Mouse (Mus musculus) MN1 (cell line): ENCODE results near the gene Msi1.

Experiments used
- DNase-seq: peaks from one replicate; pipeline ENCODE4 v3.0.0-alpha.2; 2016; ENCODE audit warnings: low spot score

Gene Msi1

GRCm38 (mm10) chr5:115469791-115470190 lies 40.4 kb downstream of the Msi1 start:
- peak; percentile 60 for DNase-seq

DNA sequence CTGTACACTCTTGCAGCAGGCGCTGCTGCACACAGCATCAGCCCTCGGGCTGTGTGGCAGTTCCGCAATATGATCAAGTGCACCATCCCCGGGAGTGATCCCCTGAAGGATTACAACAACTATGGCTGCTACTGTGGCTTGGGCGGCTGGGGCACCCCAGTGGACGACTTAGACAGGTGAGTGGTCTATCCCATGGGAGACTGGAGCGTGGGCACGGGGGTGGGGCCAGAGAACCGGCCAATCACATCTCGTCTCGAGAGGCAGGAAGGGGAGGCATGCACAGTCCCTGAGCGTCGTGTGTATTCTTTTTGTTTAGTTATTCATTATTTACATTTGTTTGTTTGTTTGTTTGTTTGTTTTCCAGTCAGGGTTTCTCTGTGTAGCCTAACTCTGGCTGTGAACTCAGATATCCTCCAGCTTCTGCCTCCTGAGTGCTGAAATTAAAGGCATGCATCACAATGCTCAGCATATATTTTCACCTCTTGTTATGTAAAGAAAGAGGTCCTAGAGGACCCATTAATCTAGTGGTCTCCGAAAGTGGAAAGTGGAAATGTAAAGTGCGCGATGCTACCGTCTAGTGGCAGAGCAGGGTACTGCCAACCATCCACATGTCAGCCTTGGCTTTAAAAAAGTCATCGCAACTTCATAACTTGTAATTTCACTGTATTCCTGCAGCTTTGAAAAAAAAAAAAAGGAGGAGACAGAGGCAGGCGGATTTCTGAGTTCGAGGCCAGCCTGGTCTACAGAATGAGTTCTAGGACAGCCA lies 41.5 kb downstream of the Msi1 start:
- peak; percentile 64 for DNase-seq

GRCm38 (mm10) chr5:115473191-115473590 lies 43.8 kb downstream of the Msi1 start:
- no peak for DNase-seq

DNA sequence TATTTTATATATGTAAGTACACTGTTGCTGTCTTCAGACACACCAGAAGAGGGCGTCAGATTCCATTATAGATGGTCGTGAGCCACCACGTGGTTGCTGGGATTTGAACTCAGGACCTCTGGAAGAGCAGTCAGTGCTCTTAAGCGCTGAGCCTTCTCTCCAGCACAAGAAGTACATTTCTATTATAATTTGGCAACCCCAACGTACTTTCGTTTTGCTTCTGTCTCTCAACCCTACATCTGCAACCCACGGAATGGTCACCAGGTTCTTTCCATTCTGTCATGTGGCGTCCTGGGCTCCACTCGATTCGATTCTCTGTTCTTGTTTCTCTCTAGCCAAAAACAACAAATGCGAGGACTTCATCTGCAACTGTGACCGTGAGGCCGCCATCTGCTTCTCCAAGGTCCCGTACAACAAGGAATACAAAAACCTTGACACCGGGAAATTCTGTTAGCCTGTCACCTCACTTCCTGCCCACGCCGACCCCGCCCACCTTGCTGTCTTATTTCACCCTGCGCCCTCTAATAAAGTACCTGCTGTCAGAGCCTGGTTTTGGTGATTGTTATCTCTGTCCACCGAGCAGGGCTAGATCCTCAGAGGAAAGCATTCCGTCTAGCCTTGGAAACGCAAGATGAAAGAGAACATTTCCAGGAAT lies 44.9 kb downstream of the Msi1 start:
- peak; percentile 35 for DNase-seq

GRCm38 (mm10) chr5:115475337-115476106 lies 46.1 kb downstream of the Msi1 start:
- DNase-seq, result no peak

- DNase-seq, result no peak
These were observed 46.8 kb downstream of the Msi1 start for GRCm38 (mm10) chr5:115476107-115476727.

- DNase-seq, result no peak
These were observed 50.2 kb downstream of the Msi1 start for GRCm38 (mm10) chr5:115479561-115479960.

DNA sequence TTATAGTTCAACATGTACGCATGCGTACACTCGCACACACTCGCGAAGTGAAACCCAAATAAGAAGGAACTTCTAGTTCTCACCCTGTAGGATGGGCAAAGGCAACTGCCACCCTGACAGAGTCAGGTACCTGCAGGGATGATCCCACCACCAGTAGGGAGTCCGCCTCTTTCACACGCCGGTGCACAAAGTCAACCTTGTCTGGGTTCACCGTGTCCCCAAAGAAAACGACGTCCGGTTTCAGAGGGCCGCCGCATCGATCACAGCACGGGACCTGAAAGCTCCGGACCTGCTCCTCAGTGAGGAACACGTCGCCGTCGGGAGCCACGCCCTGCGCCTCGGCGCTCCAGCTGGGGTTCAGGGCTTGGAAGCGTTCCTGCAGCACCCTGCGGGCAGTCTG lies 50.7 kb downstream of the Msi1 start:
- DNase-seq, result no peak

DNA sequence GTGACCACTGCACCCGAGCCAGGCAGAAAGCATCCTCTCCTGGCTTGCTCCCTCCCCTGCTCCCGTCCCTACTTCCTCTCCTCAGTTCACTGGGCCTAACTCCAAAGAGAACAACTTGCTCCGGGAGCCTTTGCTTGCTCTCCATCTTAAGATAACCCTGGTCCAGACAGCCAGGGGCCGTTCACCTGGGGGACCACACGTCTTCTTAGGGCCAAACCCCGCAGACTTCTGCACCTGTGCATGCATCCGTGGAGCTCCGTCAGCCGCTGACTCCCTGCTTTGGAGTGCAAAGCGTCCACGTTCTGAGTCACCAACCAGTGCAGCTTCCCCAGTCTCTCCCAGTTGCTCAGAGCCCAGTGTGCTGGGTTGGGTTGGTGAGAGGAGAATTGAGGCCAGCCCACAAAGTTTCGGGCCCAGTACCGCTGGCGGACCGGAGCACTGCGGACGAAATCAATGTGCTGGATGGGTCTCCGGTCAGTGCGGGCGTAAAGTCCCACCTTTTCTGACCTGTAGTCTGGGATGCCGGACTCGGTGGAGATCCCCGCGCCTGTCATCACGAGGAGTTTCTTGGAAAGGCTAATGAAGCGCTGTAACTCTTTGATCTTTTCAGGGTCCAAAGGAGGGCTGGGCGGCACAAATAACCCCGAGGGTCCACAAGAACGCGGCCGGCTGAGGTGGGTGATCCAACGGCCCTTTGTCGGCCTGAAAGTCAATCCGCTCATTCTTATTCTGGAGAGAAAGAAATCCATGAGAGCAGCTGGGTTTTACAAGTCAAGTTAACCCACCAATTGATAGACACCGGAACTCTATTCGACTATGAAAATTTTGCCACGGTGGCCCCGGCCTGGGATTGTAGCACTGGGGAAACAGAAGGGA lies 53.2 kb downstream of the Msi1 start:
- DNase-seq, result no peak

- DNase-seq, result peak; percentile 49
These were observed 54.0 kb downstream of the Msi1 start for GRCm38 (mm10) chr5:115483385-115483784.

- DNase-seq, result peak; percentile 97
These were observed 54.8 kb downstream of the Msi1 start, which contains the start of gene Sirt4 for GRCm38 (mm10) chr5:115483947-115484920. Gene Sirt4 (minus strand): TSS chr5:115484725.

- no peak for DNase-seq
These were observed 55.6 kb downstream of the Msi1 start for GRCm38 (mm10) chr5:115484996-115485395.

GRCm38 (mm10) chr5:115485489-115486205 lies 56.2 kb downstream of the Msi1 start:
- no peak for DNase-seq

- no peak for DNase-seq
These were observed 57.3 kb downstream of the Msi1 start for GRCm38 (mm10) chr5:115486726-115487125.

- no peak for DNase-seq
These were observed 58.0 kb downstream of the Msi1 start for GRCm38 (mm10) chr5:115487353-115487752.

- no peak for DNase-seq
These were observed 58.7 kb downstream of the Msi1 start for GRCm38 (mm10) chr5:115487942-115488580.

- peak; percentile 93 for DNase-seq
These were observed 59.7 kb downstream of the Msi1 start for GRCm38 (mm10) chr5:115488841-115489698.
